Mouse (Mus musculus) hematopoietic stem cell, adult 5-6 weeks (primary cell): ENCODE data around the gene Kif26a. TPM values are rescaled to one million over a fixed set of nuclear protein-coding genes. Genes with fewer than 3 reads are reported as not detected.

ENCODE experiments used
- ATAC-seq, 2 experiments: fragments of 125-278 bp in 1 of 2; replicated peaks in 1 of 2; 2 replicates each; pipeline ENCODE4 v1.8.0; 2016 to 2017; ENCODE audit warnings: inconsistent platforms in 2 of 2, mild to moderate bottlenecking in 2 of 2, moderate number of reproducible peaks in 2 of 2, low read depth in 1 of 2, moderate TSS enrichment in 1 of 2; ENCODE audit not compliant: low FRiP score in 2 of 2, poor library complexity in 2 of 2, severe bottlenecking in 2 of 2, insufficient read depth in 1 of 2, low TSS enrichment in 1 of 2
- total RNA-seq: library from RNA; stranded (forward); fragments of 172-1452, 232-1000 nt; gene quantifications from 2 replicates; pipeline ENCODE4 v1.2.3, GENCODE M21; 2017

The Kif26a gene
- total RNA-seq, 1 experiment from 2014 or later = not detected

GRCm38 (mm10) chr12:112229084-112229483, 83.1 kb downstream of the Kif26a start:
- ATAC-seq = no peak

GRCm38 (mm10) chr12:112230196-112230595, 84.2 kb downstream of the Kif26a start:
- no peak for ATAC-seq

Other genes starting within 250 kb of the Kif26a start
- 25.8 and 34.7 TPM in 2 replicates for gene Ppp1r13b, start 238.1 kb upstream of the Kif26a start, total RNA-seq
- 222 and 478 TPM in 2 replicates for gene Atp5mpl, start 179.2 kb upstream of the Kif26a start, total RNA-seq
- gene Tdrd9, start 174.6 kb upstream of the Kif26a start, total RNA-seq = 0.30 TPM in 1 of 2 replicates, not detected in the other
- gene Rd3l, start 164.9 kb upstream of the Kif26a start, total RNA-seq = 0.50 TPM in 1 of 2 replicates, not detected in the other
- gene Aspg, start 39.5 kb upstream of the Kif26a start, total RNA-seq = not detected in 2 replicates